Mouse (Mus musculus) kidney, adult 11 months (tissue): ENCODE data around the gene Shb.

Source experiments
- DNase-seq: peaks from one replicate; pipeline ENCODE4 v3.0.0; 2022

Gene Shb

GRCm38 (mm10) chr4:45447196-45447595, 85.1 kb downstream of the Shb start:
- peak; percentile 44 for DNase-seq

- DNase-seq = no peak
Measured at GRCm38 (mm10) chr4:45445235-45445634, 87.0 kb downstream of the Shb start.

- no peak for DNase-seq
Measured at GRCm38 (mm10) chr4:45444813-45445212, 87.5 kb downstream of the Shb start.

- DNase-seq = peak; percentile 79
Measured at GRCm38 (mm10) chr4:45443652-45444051, 88.6 kb downstream of the Shb start.

DNA sequence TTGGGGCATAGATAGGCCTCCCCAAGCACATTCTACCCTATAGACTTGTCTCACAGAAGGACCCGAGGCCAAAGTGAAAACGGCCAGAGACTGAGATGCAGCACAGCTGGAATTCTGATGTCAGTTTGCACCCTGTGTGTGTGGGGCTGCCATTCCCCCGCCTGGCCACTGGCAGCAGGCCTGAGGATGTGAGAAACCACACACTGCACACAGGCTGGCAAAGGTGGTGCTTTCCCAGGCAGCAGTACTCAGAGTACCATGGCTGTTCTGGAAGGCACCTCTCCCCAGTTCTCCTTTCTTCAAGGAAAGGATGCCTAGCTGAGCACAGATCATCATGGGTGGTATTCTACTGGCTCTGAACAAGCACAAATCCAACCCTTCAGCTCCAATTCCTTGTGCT, 90.0 kb downstream of the Shb start:
- no peak for DNase-seq

DNA sequence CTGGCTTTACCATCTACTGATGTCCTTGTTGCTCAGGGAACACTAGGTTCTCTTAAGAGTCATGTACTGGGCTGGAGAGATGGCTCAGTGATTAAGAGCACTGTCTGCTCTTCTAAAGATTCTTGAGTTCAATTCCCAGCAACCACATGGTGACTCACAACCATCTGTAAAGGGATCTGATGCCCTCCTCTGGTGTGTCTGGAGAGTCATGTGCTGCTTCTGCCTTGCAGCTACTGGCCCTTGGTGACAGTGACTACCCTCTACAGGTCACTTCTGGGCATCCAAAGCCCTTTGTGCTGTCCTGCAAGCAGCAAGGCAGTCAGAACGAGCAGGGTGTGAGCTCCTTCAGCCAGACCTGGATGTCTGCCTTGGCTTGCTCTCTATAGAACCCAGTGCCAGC, 90.5 kb downstream of the Shb start:
- no peak for DNase-seq

GRCm38 (mm10) chr4:45439281-45439680, 93.0 kb downstream of the Shb start:
- no peak for DNase-seq

- DNase-seq = no peak
Measured at GRCm38 (mm10) chr4:45437010-45437409, 95.3 kb downstream of the Shb start.

- DNase-seq = no peak
Measured at GRCm38 (mm10) chr4:45436383-45436913, 95.8 kb downstream of the Shb start.

- no peak for DNase-seq
Measured at GRCm38 (mm10) chr4:45435899-45436298, 96.4 kb downstream of the Shb start.

DNA sequence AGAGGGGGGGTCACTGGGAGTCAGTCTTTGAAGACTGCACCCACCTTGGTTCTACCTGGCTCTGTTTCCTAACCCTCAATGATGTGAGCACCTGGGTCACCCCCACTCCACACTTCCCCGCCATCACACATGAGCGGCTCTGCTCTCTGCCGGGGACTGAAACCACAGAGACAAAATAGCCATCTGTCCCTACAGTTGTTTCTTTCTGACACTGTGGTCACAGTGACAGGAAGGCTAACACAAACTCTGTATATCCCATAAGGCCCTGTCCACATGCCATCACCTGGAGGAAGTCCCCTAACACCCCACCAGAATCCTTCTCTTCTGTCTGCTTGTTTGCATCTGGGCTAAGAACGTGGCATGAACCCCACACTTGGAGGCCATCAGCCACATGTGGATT, 97.6 kb downstream of the Shb start:
- no peak for DNase-seq

GRCm38 (mm10) chr4:45434071-45434470, 98.2 kb downstream of the Shb start:
- peak; percentile 52 for DNase-seq

GRCm38 (mm10) chr4:45431806-45432205, 100.5 kb downstream of the Shb start:
- no peak for DNase-seq

DNA sequence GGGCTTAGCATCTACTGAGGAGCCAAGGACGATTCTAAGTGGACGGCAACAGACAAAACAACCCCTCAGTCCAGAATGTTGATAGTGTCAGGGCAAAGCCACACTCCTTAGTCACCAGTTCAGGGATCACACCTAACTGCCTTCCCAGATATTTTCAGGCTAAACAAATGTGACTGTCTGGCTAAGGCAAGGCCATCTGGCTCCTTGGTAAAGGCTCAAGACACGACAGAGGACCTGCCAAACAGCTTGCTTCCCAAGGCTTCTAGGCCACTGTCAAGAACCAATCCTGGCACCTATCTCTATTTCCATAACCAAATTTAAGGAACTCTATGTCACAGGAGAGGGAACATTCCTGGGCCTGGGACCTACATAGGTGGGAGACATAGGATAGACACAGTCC, 101.0 kb downstream of the Shb start:
- DNase-seq = no peak

GRCm38 (mm10) chr4:45429451-45429850, 102.8 kb downstream of the Shb start:
- no peak for DNase-seq

DNA sequence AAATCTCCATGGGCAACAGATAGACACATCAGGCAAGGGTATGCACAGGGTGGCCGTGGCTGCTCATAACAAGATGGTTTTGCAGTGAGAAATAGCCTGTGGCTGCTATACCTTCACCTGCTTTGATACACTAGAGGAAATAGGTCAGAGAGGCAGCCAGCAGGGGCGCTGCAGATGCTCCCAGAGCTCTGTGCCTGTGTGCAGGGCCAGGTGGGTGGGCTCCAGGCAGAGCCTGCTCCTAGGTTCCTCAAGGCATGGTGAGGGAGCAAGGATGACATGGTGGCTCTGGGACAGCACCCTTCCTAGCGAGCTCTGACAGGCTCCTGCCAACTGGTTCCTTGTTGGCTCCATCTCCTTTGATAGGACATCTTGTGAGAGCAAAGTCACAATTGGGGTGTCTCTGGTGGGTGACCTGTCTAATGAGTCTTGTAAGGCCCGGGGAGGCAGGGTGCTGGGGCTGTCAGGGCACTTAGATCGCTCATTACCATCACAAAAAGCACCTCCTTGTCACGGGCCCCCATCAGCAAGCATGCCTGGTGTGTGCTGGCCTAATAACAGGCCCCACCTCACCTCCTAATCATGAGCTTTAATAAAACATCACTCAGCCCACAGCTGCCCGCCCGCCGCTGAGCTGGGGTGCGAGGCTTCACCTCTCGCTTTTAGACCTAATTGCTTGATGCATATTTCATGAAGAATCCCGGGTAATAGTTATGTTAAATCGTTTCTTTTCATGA, 105.4 kb downstream of the Shb start:
- no peak for DNase-seq

DNA sequence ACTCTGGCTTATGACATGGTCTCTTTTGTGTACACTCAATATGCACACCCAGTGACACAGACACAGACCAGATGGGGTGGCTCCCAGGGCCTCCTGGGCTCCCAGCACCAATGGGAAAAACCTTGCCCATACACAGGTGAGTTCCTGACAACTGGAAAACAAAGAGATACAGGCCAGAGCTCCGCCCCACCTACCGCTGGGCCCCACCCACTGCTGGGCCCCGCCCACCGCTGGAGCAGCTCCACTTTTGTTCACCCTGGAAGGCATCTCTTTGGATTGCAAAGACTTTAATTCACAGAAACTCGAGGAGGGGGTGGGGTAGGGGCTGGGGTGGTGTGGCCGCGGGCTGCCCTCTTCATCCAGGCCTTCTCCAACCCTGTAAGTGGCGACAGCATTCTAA, 108.9 kb downstream of the Shb start:
- DNase-seq = no peak

GRCm38 (mm10) chr4:45422640-45423039, 109.6 kb downstream of the Shb start:
- no peak for DNase-seq

DNA sequence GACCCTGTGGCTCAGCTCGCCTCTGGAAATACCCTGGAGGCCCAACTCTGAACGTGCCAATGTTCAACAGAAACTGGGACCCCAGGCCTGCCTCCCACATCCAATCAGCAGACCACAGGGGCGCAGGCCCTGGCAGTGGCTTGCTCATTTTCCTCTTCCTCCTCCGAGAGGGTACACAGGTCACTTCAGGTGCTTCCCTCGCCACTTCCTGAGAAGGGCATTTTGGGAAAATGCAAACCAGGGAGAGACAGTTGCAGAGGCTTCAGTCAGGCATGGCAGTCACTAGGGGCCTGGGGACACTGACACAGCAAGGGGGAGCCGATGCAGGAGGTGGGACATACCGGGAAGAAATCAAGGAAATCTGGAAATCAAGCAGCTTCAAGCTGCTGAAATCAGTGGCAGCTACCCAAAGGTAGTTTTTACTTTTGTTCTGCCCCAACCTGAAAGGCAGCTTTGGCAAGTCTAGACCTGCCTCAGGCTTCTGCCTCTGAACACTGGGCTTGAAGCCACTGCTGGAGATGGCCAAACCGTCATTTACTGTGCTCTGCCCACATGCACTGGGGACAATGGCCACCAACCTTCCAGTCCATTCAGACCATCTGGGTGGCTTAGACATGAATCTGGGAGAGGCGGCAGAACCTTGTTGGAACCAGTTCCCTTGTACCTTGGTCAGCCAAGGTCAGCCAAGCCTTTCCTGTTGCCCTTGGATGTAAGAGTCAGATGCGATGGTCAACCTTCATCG, 110.6 kb downstream of the Shb start:
- DNase-seq = peak; percentile 83

DNA sequence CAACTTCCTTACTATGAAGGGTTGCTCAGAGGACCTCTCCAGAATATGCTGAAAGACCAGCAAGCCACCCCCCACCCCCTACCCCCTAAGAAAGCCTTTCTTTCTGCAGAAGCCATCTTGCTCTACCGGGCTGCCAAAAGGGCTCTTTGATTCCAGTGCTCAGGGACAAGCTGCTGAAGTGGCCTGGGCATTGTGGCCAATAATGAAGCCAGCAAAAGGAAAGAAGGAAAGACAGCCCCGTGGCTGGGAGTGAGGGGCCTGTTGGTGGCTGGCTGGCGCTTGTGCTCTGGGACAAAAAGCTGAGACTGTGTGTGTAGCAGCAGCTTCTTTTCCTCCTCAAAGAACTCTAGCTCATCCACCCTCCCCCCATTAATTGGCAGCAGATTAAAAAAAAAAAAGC, 111.5 kb downstream of the Shb start:
- DNase-seq = no peak

- no peak for DNase-seq
Measured at GRCm38 (mm10) chr4:45419051-45419450, 113.2 kb downstream of the Shb start.

GRCm38 (mm10) chr4:45418229-45418950, 113.9 kb downstream of the Shb start:
- peak; percentile 51 for DNase-seq

- DNase-seq = no peak
Measured at GRCm38 (mm10) chr4:45416314-45416713, 116.0 kb downstream of the Shb start.
